Mouse (Mus musculus): Measurements from ENCODE around the gene Syt3.

Gene Syt3

DNA sequence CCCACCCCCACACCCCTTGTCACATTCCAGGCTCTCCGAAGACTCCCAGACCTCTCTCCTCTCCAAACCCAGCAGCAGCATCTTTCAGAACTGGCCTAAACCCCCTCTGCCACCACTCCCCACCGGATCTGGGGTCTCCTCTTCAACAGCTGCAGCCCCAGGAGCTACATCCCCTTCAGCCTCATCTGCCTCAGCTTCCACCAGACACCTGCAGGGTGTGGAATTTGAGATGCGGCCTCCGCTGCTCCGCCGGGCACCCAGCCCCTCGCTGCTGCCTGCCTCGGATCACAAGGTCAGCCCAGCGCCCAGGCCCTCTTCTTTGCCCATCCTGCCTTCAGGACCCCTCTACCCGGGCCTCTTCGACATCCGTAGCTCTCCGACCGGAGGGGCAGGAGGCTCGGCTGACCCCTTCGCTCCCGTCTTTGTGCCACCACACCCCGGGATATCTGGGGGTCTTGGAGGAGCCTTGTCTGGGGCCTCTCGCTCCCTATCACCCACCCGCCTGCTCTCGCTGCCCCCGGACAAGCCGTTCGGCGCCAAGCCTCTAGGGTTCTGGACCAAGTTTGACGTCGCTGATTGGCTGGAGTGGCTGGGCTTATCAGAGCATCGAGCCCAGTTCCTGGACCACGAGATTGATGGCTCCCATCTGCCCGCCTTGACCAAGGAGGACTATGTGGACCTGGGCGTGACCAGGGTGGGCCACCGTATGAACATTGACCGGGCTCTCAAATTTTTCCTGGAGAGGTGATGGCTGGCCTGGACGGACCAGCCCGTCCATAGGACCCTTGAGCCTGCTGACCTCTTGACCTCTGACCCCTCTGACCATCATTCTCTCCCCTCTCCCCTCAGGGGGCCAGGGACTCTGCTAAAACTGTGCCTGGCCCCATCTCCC lies 27.1 kb upstream of the Syt3 start:
- in situ Hi-C loops (cut with MboI, MseI) = no loop called here

DNA sequence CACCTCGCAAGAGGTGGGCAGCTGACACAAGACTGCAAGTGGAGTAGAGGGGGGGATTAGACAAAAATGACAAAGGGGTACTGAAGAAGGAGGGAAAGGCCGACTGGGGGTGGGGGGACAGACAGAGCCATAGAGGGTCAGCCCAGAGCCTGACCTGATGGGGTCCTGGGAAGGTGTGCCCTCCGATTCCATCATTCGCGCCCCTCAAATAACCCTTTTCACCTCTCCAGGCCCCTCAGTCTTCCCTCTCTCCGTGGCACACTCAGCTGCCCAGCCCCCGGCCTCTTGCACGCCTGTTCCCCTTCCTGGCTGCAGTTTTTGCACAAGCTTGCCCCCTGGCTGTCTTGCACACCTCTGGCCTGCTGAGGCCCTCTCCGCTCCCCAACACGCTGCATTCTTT lies 26.4 kb upstream of the Syt3 start:
- in situ Hi-C loops (cut with MboI, MseI) = no loop called here

GRCm38 (mm10) chr7:44358012-44358411 lies 25.9 kb upstream of the Syt3 start:
- in situ Hi-C loops (cut with MboI, MseI) = no loop called here

DNA sequence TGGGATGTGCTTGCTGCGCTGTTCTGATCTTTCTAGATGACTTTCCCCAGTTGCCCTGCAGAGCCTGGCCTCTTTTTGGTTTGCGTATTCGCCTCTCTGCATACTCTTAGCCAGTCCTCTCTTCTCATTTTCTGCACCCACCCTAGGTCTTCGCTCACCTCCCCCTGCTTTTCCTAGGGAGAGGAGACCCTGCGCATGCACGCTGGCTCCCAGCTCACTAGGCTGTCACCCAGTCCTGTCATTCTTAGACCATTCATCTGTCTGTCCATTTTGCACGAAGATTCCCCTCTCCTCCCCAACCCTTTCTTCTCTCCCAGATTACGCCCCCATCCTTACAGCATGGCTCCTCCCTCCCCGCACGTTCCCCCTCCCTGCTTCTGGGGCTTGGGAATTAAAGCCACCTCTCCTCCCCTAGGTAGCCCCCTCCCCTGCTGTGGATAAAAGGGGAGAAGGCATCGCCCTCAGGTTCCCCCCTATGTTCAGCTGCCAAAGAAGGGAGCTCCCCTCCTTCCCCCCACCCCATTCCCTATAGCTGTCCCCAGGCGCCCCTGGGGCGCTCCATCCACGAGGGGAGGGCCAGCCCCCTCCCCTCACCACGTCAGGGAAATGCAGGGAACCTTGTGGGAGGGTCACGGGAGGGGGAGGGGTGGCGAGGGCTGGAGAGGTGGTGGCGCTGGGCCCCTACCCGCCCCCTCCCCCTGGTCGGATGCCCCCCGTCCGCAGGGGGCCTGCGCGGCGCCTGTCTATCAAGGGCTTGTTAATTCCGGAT lies 24.8 kb upstream of the Syt3 start:
- in situ Hi-C loops (cut with MboI, MseI) = no loop called here

- in situ Hi-C loops (cut with MboI, MseI) = no loop called here
Observed at GRCm38 (mm10) chr7:44359908-44360672, 23.8 kb upstream of the Syt3 start.

DNA sequence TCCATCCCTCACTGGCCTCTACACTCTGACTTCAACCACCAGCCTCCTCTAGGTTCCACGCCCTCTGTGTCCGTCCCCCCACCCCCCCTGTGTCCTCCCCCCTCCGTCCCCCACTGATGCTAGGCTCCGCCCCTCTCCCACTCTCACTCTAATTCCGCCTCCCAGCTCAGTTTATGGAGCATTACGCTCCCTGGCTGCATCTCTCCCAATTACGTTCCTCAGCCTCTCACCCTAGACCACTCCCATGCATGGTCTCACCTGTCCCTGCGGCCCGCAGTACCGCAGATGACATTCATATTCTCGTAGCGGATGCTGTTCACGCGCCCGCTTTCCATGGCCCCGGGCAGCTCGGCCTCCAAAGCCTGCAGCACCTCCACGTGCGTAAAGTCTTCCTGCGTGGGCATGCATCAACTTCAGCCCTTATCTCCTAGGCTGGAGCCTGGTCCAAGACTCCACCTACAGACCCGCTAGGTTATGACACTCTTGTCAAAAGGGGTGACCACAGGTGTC lies 23.1 kb upstream of the Syt3 start:
- in situ Hi-C loops (cut with MboI, MseI) = no loop called here

DNA sequence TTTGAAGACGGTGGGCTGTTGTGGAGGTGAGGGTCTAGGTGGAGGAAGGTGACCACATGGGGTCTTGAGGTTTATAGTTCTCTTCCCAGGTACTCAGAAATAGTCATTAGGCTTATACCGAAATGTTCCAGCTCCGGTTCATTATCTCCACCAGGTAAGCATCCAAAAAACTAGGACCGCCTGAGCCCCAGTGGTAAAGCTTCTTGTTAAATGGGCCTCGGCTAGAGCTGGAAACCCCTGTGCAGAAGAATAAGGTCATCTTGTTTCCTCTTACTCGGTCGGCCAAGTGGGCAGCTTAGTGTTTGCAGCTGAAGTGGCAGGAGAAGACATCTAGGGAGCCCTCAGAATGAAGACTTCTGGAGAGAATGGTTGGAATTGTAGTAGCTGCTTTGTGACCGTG lies 11.2 kb upstream of the Syt3 start:
- in situ Hi-C loops (cut with MboI, MseI) = no loop called here

GRCm38 (mm10) chr7:44373460-44373859 lies 10.4 kb upstream of the Syt3 start:
- in situ Hi-C loops (cut with MboI, MseI) = no loop called here

DNA sequence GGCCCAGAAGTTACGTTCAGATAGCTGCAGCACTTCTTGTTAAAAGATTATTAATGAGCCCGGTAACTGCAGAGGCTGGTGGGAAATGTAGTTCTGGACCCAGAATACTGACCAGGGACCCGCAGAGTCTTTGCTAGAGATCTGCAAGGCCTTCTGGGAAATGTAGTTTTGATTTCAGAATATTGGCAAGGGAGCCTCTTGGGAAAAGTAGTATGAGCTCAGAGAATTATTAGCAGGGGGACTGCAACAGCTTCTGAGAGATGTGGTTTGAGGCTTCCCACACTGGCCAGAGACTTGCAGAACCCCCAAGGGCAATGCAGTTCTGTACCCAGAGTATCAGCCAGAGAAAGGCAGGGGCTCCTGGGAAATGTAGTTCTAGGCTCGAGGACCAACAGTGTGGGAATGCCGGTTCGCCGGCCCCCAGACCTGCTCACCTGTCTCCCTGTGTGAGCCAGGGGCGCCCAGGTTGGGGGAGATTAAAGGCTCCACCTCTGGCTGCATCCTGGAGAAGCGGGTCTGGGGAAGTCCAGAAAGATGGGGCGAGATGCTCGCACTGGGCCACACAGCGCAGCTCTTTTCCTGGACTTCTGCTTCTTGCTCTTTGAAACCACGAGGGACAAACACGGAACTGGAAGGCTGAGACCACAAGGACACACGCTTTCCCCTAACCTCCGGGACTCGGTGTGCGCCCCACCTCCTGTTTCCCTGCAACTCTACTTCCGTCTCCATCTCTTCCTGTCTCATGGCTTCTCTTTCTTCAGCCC lies 9.8 kb upstream of the Syt3 start:
- in situ Hi-C loops (cut with MboI, MseI) = no loop called here

DNA sequence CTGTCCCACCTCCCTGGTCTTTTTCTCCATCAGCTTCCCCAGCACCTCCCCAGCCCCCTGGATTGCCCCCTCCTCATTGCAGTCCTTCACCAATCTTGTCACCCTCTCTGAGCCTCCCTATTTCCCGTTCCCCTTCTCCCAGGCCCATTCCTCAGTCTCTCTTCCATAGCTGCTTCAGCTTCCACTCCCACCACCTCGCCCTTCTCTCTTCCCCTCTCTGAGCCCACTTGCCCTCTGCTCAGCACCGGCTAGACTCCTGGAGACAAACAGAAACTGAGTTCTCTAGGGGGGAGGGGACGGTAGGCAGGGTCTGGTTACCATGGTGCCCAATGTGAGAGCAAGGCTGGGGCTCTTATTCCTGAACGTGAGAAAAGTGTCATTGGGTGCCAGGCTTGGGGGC lies 9.1 kb upstream of the Syt3 start:
- in situ Hi-C loops (cut with MboI, MseI) = no loop called here

DNA sequence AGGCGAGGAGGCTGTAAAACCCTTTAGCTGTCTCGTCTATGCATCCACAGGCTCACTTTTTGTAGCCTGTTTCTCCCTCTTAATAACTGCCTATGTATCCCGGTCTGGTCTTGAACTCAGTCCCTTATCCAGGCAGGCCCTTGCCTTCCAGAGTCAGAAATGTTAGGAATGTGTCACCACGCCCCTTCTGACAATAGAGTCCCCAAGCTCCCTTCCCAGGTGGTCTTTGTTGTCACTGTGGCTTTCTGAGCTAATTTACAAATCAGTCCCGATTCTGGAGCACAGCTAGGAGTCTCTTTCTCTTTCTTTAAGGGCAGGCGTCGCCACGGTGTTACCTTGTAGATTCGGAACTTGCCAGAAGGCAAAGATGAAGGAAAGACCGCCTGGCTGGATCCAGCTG lies 8.7 kb upstream of the Syt3 start:
- in situ Hi-C loops (cut with MboI, MseI) = no loop called here

DNA sequence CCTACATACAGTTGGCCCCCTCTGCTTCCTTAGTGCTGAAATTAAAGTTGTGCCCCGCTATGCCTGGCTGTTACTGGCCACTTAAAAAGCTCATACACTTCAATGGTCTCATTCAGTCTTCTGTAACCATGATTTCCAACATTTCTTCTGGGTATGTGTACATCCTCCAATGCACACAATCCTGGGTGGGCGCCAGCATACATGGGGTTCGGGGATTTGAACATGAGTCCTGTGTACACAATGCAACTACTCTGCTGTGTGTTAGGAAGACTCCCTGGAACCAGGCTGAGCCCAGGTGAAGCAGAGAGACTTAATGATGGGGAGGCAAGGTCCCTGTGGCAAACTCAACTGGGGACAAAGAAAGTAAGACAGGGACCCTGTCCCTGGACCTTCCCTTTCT lies 8.1 kb upstream of the Syt3 start:
- in situ Hi-C loops (cut with MboI, MseI) = no loop called here

DNA sequence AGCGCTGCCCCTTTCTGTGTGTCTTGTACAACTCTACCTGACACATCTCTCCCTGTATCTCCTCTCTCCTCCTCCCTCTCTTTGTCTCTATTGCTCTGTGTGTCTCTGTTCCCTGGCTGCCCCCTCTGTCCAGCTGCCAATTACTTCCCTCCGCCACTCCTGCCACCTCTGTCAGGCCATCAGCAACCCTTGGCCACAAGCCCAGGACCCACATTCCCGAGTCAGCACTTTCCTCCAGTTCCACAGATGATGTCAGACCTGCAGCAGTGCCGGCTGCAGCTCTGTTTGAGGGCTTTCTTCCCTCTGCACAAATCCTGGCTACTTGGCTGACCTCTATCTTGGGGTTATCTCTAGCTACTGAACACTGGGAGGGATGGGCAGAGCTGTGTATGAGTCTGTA lies 5.6 kb upstream of the Syt3 start:
- in situ Hi-C loops (cut with MboI, MseI) = no loop called here

DNA sequence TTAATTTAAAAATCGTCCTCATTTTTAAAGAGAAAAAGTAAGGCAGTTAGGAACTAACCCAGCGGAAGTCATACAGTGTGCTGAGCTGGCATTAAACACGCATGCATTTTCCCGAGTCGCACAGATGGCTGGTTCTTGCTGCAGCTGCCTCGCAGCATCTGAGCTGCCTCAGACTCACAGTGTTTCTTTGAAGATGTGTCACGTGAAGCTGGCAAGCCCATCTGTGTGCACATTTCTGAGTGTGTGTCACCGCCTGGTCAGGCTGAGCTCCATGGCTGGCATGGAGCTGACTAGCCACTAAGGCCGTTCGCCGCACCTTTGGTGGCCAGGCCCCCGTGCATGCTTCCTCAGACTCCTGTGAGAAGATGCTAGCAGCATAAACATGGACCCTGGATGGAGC lies 1.4 kb upstream of the Syt3 start:
- in situ Hi-C loops (cut with MboI, MseI) = loop anchor here (10.0 kb wide), 1 partner anchor 732 kb away; no protein-coding TSS in a partner anchor

DNA sequence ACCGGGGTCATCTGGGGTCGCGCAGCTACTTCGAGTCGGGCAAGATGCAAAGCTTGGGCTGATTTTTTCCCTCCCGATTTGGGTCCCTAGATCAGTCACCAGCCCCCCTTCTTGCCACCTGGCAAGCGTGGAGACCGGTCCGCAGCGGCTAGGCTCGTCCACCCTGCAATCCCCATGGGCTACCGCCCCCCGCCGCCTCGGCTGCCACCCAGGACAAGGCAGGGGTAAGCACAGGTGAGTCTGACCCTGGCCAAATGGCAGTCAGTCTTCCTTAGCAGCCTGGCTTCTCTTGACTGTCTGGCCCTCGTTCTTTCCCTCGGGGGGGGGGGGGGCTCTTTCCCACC lies 786 bp downstream of the Syt3 start:
- in situ Hi-C loops (cut with MboI, MseI) = loop anchor here (10.0 kb wide), 1 partner anchor 730 kb away; no protein-coding TSS in a partner anchor

DNA sequence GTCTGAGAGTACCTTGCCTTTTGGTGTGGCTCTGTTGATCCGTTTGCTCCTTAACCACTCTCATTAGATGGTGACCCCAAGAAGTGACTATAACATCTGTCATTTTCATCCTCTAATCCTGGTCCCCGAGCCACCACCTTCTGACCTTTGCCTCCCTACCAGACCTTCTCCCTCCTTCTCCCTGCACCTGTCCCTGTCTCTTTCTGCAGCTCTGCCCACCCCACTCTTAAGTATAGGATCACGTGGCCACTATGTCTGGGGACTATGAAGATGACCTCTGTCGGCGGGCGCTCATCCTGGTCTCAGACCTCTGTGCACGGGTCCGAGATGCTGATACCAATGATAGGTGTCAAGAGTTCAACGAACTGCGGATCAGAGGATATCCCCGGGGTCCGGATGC lies 1.8 kb downstream of the Syt3 start, which contains the start of gene 1700008O03Rik:
Gene 1700008O03Rik, minus strand, starts transcription at position 101 of the 400 bp plus-strand sequence.
- in situ Hi-C loops (cut with MboI, MseI) = loop anchor here (10.0 kb wide), 1 partner anchor 729 kb away; no protein-coding TSS in a partner anchor

GRCm38 (mm10) chr7:44391831-44392230 lies 7.9 kb downstream of the Syt3 start:
- in situ Hi-C loops (cut with MboI, MseI) = loop anchor here (10.0 kb wide), 1 partner anchor 863 kb away; no protein-coding TSS in a partner anchor

DNA sequence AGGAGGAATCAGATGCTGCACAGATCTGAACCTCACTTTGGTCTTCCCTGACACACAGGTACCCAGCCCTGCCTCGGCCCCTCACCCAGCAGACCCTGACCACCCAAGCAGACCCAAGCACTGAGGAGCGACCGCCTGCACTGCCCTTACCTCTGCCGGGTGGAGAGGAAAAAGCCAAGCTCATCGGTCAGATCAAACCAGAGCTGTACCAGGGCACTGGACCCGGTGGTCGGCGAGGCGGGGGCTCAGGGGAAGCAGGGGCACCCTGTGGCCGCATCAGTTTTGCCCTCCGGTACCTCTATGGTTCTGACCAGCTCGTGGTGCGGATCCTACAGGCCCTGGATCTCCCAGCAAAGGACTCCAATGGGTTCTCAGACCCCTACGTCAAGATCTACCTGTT lies 8.4 kb downstream of the Syt3 start:
- in situ Hi-C loops (cut with MboI, MseI) = loop anchor here (10.0 kb wide), 1 partner anchor 862 kb away; no protein-coding TSS in a partner anchor

GRCm38 (mm10) chr7:44393284-44393683 lies 9.4 kb downstream of the Syt3 start:
- in situ Hi-C loops (cut with MboI, MseI) = loop anchor here (10.0 kb wide), 1 partner anchor 862 kb away; no protein-coding TSS in a partner anchor

DNA sequence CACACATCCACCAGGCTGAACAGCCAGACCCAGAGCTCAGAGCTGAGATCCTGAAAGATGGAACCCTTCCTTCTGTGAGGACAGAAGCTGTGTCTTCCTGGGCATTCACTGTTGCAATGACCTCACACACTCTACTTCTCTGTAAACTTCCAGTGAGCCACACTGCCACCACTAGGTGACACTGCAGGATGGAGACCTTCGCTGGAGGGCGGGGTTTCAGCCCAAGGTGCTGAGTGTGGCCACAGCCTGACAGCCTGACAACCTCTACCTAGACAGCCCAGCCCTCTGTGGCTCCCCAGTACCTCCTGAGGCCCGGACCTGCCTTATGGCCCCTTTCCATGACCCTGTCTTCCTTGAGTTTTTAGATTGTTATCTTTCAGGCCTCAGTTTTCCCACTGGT lies 14.7 kb downstream of the Syt3 start:
- in situ Hi-C loops (cut with MboI, MseI) = loop anchor here (10.0 kb wide), 1 partner anchor 856 kb away; no protein-coding TSS in a partner anchor

DNA sequence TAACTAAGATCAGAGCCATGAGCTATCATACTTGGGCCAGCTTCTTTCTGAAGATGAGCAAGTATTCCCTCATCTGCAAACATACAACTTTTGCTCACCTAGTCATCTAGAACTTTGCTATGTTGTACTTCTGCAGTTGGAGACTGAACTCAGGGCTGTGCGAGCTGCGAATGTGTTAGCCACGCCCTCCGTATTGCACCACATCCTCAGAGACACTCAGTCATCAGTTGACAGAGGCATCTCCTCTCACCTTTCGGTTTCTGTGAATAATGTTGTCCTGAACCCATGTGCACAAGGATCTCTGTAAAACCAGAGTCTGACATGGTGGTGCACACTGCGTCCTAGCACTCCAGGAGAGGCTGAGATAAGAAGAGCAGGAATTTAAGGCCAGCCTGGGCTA lies 17.8 kb downstream of the Syt3 start:
- in situ Hi-C loops (cut with MboI, MseI) = loop anchor here (5.0 kb wide), 1 partner anchor 66 kb away; the partner anchor contains the start of genes Aspdh and Josd2

Measured in T-helper 1 cell (primary cell).